Mouse (Mus musculus) lung, embryonic 15.5 days (tissue): ENCODE data around the gene Limk2. TPM values are rescaled to one million over a fixed set of nuclear protein-coding genes. Genes with fewer than 3 reads are reported as not detected.

Source experiments
- ATAC-seq: fragments of 200-750 bp; cut with Nextera tagmentation; 2 replicates; pipeline ENCODE4 v1.8.0; 2017; ENCODE audit warnings: moderate number of reproducible peaks, borderline replicate concordance; ENCODE audit not compliant: low FRiP score, low TSS enrichment; ENCODE audit errors: extremely low read depth
- H3K27ac ChIP-seq: fragments of 300-500 bp; sonication (generic); 2 replicates; pipeline ENCODE4 v1.5.1; 2015; ENCODE audit warnings: moderate library complexity, mild to moderate bottlenecking, inconsistent platforms
- H3K27me3 ChIP-seq: fragments of 300-500 bp; sonication (generic); 2 replicates; pipeline ENCODE4 v1.6.1; 2015; ENCODE audit warnings: inconsistent platforms
- H3K36me3 ChIP-seq: fragments of 300-500 bp; sonication (generic); 2 replicates; pipeline ENCODE4 v1.6.1; 2015; ENCODE audit warnings: inconsistent platforms
- H3K4me1 ChIP-seq: fragments of 300-500 bp; sonication (generic); 2 replicates; pipeline ENCODE4 v1.6.1; 2015; ENCODE audit warnings: inconsistent platforms
- H3K4me2 ChIP-seq: fragments of 300-500 bp; sonication (generic); 2 replicates; pipeline ENCODE4 v1.6.1; 2015; ENCODE audit warnings: inconsistent platforms, mild to moderate bottlenecking, moderate library complexity
- H3K4me3 ChIP-seq: fragments of 300-500 bp; sonication (generic); 2 replicates; pipeline ENCODE4 v1.5.1; 2015; ENCODE audit warnings: mild to moderate bottlenecking, inconsistent platforms
- H3K9ac ChIP-seq: fragments of 300-500 bp; sonication (generic); 2 replicates; pipeline ENCODE4 v1.6.1; 2015; ENCODE audit warnings: inconsistent platforms
- H3K9me3 ChIP-seq: fragments of 300-500 bp; sonication (generic); 2 replicates; pipeline ENCODE4 v1.6.1; 2016; ENCODE audit warnings: inconsistent platforms
- WGBS: fragments of 180-500 bp; shearing (Covaris S2); methylation state at CpG from one replicate; pipeline ENCODE4 v1.1.7; 2015; 5-methylcytosine and 5-hydroxymethylcytosine counted together
- polyA plus RNA-seq: library from polyadenylated mRNA; unstranded; fragments of >200 nt; fragmentation: Nextera tagmentation; extraction: Ambion mirVana; gene quantifications from 2 replicates; pipeline ENCODE4 v1.2.1, GENCODE M21; 2015

Gene Limk2
- 50.1 and 52.0 TPM in 2 replicates for polyA plus RNA-seq

GRCm38 (mm10) chr11:3408997-3409732 lies at the start of gene Limk2:
Limk2 (minus strand) TSS chr11:3409189.
- WGBS = 2% methylated on average over 45 of the region's 45 CpGs
- H3K4me2 ChIP-seq = peak within 1 kb of the TSS; percentile 82
- H3K4me3 ChIP-seq = peak within 1 kb of the TSS; percentile 74
- peak within 1 kb of the TSS; percentile 64 for H3K27ac ChIP-seq
- ATAC-seq = peak; percentile 92
- no peaks in the 10 kb centered on the region for H3K27me3 ChIP-seq
- H3K4me1 ChIP-seq = peaks cover 17% of the 10 kb centered on the region
- H3K36me3 ChIP-seq = peaks cover 2% of the 10 kb centered on the region; the same call in 1 of the 2 replicates
- no peaks in the 10 kb centered on the region for H3K9me3 ChIP-seq
- peak within 1 kb of the TSS; percentile 69 for H3K9ac ChIP-seq

DNA sequence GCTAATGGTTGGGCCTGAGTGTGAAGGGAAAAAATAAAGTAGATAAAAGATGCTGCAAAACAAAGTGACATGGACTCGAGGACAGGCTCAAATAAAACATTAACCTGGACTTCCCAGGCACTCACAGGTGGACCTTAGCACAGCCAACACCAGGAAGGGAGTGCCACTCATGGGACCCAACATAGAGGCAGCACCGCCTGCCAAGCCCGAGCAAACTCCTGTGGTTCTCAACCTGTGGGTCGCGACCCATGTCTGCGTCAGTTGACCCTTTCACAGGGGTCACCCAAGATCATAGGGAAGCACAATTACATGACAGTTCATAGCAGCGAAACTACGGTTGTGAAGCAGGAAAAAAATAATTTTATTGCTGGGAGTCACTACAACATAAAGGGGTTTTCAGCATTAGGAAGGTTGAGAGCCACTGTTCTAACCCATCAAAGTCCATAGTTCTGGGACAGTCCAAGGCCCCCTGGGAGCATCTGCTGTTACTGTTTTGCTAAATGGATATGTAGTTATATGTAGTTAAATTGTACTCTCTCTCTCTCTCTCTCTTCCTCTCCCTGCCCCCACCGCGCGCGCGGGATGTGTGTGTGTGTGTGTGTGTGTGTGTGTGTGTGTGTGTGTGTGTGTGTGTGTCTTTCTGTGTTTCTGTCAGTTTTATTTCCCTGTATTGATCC lies 49.6 kb upstream of the Limk2 start:
- no peak for ATAC-seq
- H3K27ac ChIP-seq = no peak overlapping the region
- H3K9ac ChIP-seq = no peak overlapping the region
- 75% methylated on average over 13 of the region's 13 CpGs for WGBS
- H3K4me2 ChIP-seq = no peak overlapping the region
- H3K36me3 ChIP-seq = 0 out of 2 replicates have a peak, but pooled peaks cover 3% of the 10 kb centered on the region
- H3K27me3 ChIP-seq = no peaks in the 10 kb centered on the region
- no peaks in the 10 kb centered on the region for H3K9me3 ChIP-seq
- H3K4me1 ChIP-seq = peaks cover 3% of the 10 kb centered on the region
- H3K4me3 ChIP-seq = no peak overlapping the region

DNA sequence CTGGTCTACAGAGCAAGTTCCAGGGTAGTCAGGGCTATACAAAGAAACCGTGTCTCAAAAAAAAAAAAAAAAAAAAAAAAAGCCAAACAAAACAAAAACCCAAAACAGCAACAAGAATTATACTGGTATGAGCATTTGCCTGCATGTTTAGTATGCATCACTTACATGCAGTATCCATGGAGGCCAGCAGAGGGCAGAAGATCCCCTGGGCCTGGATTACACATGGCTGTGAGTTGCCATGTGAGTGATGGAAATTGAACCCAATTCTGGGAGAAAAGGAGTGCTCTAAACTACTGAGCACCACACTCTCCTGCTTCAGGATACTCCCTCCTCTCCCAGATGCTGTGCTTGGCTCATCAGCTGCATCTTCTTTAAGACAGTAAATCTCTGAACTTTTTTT lies 47.4 kb upstream of the Limk2 start:
- WGBS = 13% methylated on average over 1 of the region's 1 CpGs
- H3K9me3 ChIP-seq = no peaks in the 10 kb centered on the region
- H3K27ac ChIP-seq = no peak overlapping the region
- 0 out of 2 replicates have a peak, but pooled peaks cover 3% of the 10 kb centered on the region for H3K36me3 ChIP-seq
- no peak overlapping the region for H3K9ac ChIP-seq
- H3K4me2 ChIP-seq = no peak overlapping the region
- no peaks in the 10 kb centered on the region for H3K27me3 ChIP-seq
- H3K4me1 ChIP-seq = peaks cover 12% of the 10 kb centered on the region
- no peak for ATAC-seq
- H3K4me3 ChIP-seq = no peak overlapping the region

DNA sequence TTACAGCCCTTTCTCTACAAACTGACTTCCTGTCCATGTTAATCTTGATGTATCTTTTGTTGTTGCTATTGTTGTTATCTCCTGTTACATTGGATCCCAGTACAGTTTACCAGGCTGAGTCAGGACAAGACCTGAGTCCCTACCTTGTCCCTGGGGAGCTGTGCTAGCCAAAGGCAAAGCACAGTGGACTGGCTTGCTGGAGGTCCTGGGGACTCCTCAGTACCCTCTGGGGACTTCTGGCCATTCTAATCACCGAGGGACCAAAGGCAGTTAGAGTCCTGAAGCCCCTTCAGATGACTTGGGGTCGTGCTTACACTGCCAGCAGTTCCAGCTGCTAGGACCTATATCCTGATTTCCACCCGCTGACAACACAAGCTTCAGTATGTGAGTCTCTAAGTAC lies 45.5 kb upstream of the Limk2 start:
- no peak overlapping the region for H3K4me2 ChIP-seq
- H3K36me3 ChIP-seq = 0 out of 2 replicates have a peak, but pooled peaks cover 3% of the 10 kb centered on the region
- WGBS = 97% methylated on average over 3 of the region's 3 CpGs
- no peaks in the 10 kb centered on the region for H3K27me3 ChIP-seq
- ATAC-seq = no peak
- H3K4me1 ChIP-seq = peaks cover 22% of the 10 kb centered on the region
- no peak overlapping the region for H3K9ac ChIP-seq
- H3K4me3 ChIP-seq = no peak overlapping the region
- no peaks in the 10 kb centered on the region for H3K9me3 ChIP-seq
- H3K27ac ChIP-seq = no peak overlapping the region

DNA sequence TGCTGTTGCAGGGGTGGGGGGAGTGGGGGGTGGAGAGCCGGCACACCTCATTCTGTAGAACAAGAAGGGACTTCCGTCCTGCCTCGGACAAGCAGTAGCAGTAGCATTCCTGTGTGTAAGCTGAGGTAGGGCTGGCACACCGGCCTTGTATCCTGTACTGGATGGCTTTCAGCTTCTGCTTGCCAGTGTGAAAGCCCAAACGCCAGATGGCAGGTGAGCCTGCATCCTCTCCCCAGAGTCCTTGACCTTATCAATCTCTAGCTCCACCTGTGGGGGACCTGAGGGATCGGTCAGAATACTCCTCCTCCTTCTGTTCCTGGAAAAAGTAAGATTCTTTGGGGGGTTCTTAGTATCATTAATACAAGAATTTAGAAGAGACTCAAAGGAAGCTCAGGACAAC lies 44.5 kb upstream of the Limk2 start:
- Histone ChIP-seq H3K4me3 (peak overlapping the region; percentile 92), H3K27ac (no peak overlapping the region), H3K4me1 (peaks cover 22% of the 10 kb centered on the region), H3K9me3 (no peaks in the 10 kb centered on the region), H3K27me3 (no peaks in the 10 kb centered on the region), H3K4me2 (peak overlapping the region; percentile 89), H3K9ac (peak overlapping the region; percentile 22; the same call in 1 of the 2 replicates), H3K36me3 (0 out of 2 replicates have a peak, but pooled peaks cover 3% of the 10 kb centered on the region)
- 55% methylated on average over 6 of the region's 6 CpGs for WGBS
- ATAC-seq = no peak

DNA sequence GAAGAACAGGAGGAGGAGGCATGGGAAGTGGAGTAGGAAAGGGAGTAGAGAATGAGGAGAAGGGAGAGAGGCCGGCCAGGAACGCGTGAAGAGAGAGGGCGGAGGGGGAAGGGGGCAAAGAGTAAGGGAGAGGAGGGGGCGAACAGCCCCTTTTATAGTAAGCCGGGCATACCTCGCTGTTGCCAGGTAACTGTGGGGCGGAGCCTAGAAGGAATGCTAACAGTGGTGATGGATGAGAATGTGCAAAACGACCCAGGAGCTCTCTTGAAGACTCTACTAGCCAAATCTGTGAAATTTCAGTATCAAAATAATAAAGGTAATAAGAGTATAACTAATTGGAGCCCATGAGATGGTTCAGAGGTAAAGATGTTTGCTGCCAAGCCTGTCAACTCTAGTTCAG lies 43.8 kb upstream of the Limk2 start:
- Histone ChIP-seq H3K27me3 (no peaks in the 10 kb centered on the region), H3K36me3 (0 out of 2 replicates have a peak, but pooled peaks cover 3% of the 10 kb centered on the region), H3K27ac (peak overlapping the region; percentile 95), H3K9me3 (no peaks in the 10 kb centered on the region), H3K9ac (peak overlapping the region; percentile 93), H3K4me3 (peak overlapping the region; percentile 92), H3K4me2 (peak overlapping the region; percentile 89), H3K4me1 (peaks cover 22% of the 10 kb centered on the region)
- ATAC-seq = peak; percentile 33; the same call in 1 of the 2 replicates
- WGBS = 2% methylated on average over 9 of the region's 9 CpGs

DNA sequence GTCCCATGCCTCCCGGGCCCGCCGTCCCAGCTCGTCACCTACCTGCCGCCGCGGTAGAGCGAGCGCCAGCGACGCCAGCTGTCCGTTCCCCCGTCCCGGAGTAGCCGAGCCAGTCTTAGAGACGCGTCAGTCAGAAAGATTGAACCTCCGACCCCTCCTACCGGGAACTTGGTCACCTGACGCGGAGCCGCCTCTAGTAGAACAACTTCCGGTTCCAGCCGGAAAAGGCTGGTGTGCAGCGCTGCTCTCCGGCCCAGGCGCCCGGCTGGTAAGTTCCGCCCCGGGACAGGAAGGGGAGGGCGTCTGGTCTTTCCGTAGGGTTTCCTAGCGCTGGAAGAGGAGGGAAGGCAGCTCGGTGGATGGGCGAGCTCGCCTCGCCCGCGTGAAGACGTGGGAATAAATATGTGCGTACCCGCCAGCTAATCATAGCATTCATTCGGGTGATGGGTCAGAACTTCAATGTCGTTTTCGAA lies 43.2 kb upstream of the Limk2 start, which contains the start of gene Rnf185:
Gene Rnf185, minus strand, starts transcription at position 197 of the 473 bp plus-strand sequence.
- under 1% methylated on average over 45 of the region's 45 CpGs for WGBS
- Histone ChIP-seq H3K4me2 (peak within 1 kb of the TSS; percentile 89), H3K9ac (peak within 1 kb of the TSS; percentile 93), H3K27me3 (no peaks in the 10 kb centered on the region), H3K27ac (peak within 1 kb of the TSS; percentile 95), H3K4me3 (peak within 1 kb of the TSS; percentile 92), H3K36me3 (0 out of 2 replicates have a peak, but pooled peaks cover 3% of the 10 kb centered on the region), H3K4me1 (peaks cover 22% of the 10 kb centered on the region), H3K9me3 (no peaks in the 10 kb centered on the region)
- peak; percentile 98 for ATAC-seq

GRCm38 (mm10) chr11:3451701-3452163 lies 42.7 kb upstream of the Limk2 start:
- Histone ChIP-seq H3K27ac (peak overlapping the region; percentile 95), H3K4me3 (peak overlapping the region; percentile 92), H3K27me3 (no peaks in the 10 kb centered on the region), H3K4me1 (peaks cover 22% of the 10 kb centered on the region), H3K36me3 (0 out of 2 replicates have a peak, but pooled peaks cover 3% of the 10 kb centered on the region), H3K4me2 (peak overlapping the region; percentile 89), H3K9me3 (no peaks in the 10 kb centered on the region), H3K9ac (peak overlapping the region; percentile 93)
- WGBS = under 1% methylated on average over 20 of the region's 20 CpGs
- ATAC-seq = no peak; the same call in 1 of the 2 replicates

DNA sequence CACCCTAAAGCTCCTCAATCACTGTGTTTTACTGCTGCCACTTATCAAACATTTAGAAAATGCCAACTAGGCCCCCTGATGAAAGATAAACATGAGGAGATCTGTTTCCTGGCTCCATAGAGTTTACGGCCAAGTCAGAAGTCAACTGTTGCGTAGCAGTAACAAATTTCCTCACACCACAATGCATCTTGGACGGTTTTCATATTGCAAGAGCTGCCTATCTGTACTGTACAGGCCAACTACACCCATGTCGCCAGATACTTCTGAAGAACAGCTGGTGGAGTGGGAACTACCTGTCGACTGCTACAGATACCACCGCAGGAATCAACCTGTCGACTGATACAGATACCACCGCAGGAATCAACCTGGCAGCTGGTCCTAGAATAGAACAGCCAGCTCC lies 35.9 kb upstream of the Limk2 start:
- Histone ChIP-seq H3K9me3 (no peaks in the 10 kb centered on the region), H3K4me1 (0 out of 2 replicates have a peak, but pooled peaks cover 7% of the 10 kb centered on the region), H3K4me3 (no peak overlapping the region), H3K27ac (no peak overlapping the region), H3K27me3 (no peaks in the 10 kb centered on the region), H3K36me3 (no peaks in the 10 kb centered on the region), H3K4me2 (no peak overlapping the region), H3K9ac (no peak overlapping the region)
- ATAC-seq = no peak
- WGBS = 82% methylated on average over 8 of the region's 8 CpGs

GRCm38 (mm10) chr11:3443091-3443490 lies 34.1 kb upstream of the Limk2 start:
- no peaks in the 10 kb centered on the region for H3K9me3 ChIP-seq
- H3K27ac ChIP-seq = no peak overlapping the region
- WGBS = 89% methylated on average over 2 of the region's 2 CpGs
- no peaks in the 10 kb centered on the region for H3K27me3 ChIP-seq
- H3K9ac ChIP-seq = no peak overlapping the region
- H3K4me1 ChIP-seq = 0 out of 2 replicates have a peak, but pooled peaks cover 7% of the 10 kb centered on the region
- no peak for ATAC-seq
- no peak overlapping the region for H3K4me2 ChIP-seq
- H3K4me3 ChIP-seq = no peak overlapping the region
- H3K36me3 ChIP-seq = no peaks in the 10 kb centered on the region

GRCm38 (mm10) chr11:3442677-3443076 lies 33.7 kb upstream of the Limk2 start:
- no peaks in the 10 kb centered on the region for H3K27me3 ChIP-seq
- H3K36me3 ChIP-seq = no peaks in the 10 kb centered on the region
- no peaks in the 10 kb centered on the region for H3K9me3 ChIP-seq
- ATAC-seq = no peak
- H3K27ac ChIP-seq = no peak overlapping the region
- H3K4me3 ChIP-seq = no peak overlapping the region
- no peak overlapping the region for H3K4me2 ChIP-seq
- WGBS = 74% methylated on average over 4 of the region's 4 CpGs
- H3K4me1 ChIP-seq = 0 out of 2 replicates have a peak, but pooled peaks cover 7% of the 10 kb centered on the region
- no peak overlapping the region for H3K9ac ChIP-seq
